Mouse (Mus musculus) lung, postnatal 0 days (tissue): ENCODE results near the gene Soat1.

Experiments used
- CTCF ChIP-seq: IDR thresholded peaks from 2 replicates; pipeline ENCODE4 v1.5.1; 2016; ENCODE audit warnings: antibody characterized with exemption, mild to moderate bottlenecking
- EP300 ChIP-seq: IDR thresholded peaks from 2 replicates; pipeline ENCODE4 v1.6.1; 2016; ENCODE audit warnings: antibody characterized with exemption, mild to moderate bottlenecking, control low read depth

DNA sequence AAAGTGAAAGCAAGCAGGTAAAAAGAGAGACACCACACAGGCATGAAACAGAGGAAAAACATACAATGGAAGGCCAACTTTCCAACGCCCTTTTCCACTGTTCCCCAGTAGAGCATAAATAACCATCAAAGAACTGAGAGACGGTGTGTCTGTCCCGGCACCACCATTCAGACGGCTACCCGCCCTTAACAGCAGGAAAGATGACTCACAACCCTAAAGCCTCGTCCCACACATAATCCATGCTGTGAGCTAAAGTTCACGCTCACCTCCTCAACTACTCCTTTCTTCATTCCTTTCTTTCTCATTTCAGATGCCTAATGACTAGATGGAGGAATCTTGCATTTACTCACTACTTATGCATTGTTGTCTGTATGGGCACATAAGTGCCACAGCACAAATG, 19.7 kb downstream of the Soat1 start:
- TF ChIP-seq CTCF: no peak
- TF ChIP-seq EP300: no peak
